Mouse (Mus musculus) heart, embryonic 14.5 days (tissue): ENCODE results near the gene Map3k20. TPM values are rescaled to one million over a fixed set of nuclear protein-coding genes. Genes with fewer than 3 reads are reported as not detected.
A peak's percentile ranks its signal among the peaks of the same experiment; 100 is the strongest.

Source experiments
- ATAC-seq: fragments of 200-750 bp; cut with Nextera tagmentation; 2 replicates; pipeline ENCODE4 v1.8.0; 2017; ENCODE audit warnings: low read depth, moderate TSS enrichment; ENCODE audit not compliant: insufficient number of reproducible peaks, insufficient read depth, low FRiP score
- H3K27ac ChIP-seq, 2 experiments: fragments of 200-500 bp in 1 of 2; fragments of 300-500 bp in 1 of 2; sonication (generic) in 1 of 2; replicated peaks in 1 of 2; 2 replicates each; pipeline ENCODE4 v1.5.1; 2012 to 2014; ENCODE audit warnings: low read depth in 2 of 2, low read length in 2 of 2, control low read depth in 1 of 2, mild to moderate bottlenecking in 1 of 2, mixed read lengths in 1 of 2; ENCODE audit not compliant: control insufficient read depth in 1 of 2, insufficient read depth in 1 of 2
- H3K27me3 ChIP-seq: fragments of 300-500 bp; sonication (generic); 2 replicates; pipeline ENCODE4 v1.6.1; 2014; ENCODE audit warnings: mild to moderate bottlenecking, low read length, control low read depth; ENCODE audit not compliant: control insufficient read depth, insufficient read depth
- H3K36me3 ChIP-seq: fragments of 300-500 bp; sonication (generic); 2 replicates; pipeline ENCODE4 v1.6.1; 2014; ENCODE audit warnings: mild to moderate bottlenecking, control low read depth, low read length, mixed read lengths; ENCODE audit not compliant: control insufficient read depth, insufficient read depth
- H3K4me1 ChIP-seq, 2 experiments: fragments of 200-500 bp in 1 of 2; fragments of 300-500 bp in 1 of 2; sonication (generic) in 1 of 2; 2 replicates each; pipeline ENCODE4 v1.6.1; 2012 to 2014; ENCODE audit warnings: low read length in 2 of 2, control low read depth in 1 of 2, mixed read lengths in 1 of 2; ENCODE audit not compliant: control insufficient read depth in 2 of 2, insufficient read depth in 2 of 2
- H3K4me2 ChIP-seq: fragments of 300-500 bp; sonication (generic); 2 replicates; pipeline ENCODE4 v1.6.1; 2014; ENCODE audit warnings: mild to moderate bottlenecking, low read length
- H3K4me3 ChIP-seq, 2 experiments: fragments of 200-500 bp in 1 of 2; fragments of 300-500 bp in 1 of 2; sonication (generic) in 1 of 2; 2 replicates each; pipeline ENCODE4 v1.5.1; 2012 to 2014; ENCODE audit warnings: low read length in 2 of 2, mild to moderate bottlenecking in 2 of 2, control low read depth in 1 of 2, low read depth in 1 of 2, moderate library complexity in 1 of 2; ENCODE audit not compliant: control insufficient read depth in 1 of 2, insufficient read depth in 1 of 2
- H3K9ac ChIP-seq: fragments of 300-500 bp; sonication (generic); 2 replicates; pipeline ENCODE4 v1.6.1; 2014; ENCODE audit warnings: mild to moderate bottlenecking, low read length
- H3K9me3 ChIP-seq: fragments of 300-500 bp; sonication (generic); 2 replicates; pipeline ENCODE4 v1.6.1; 2016; ENCODE audit warnings: low read length, control low read depth; ENCODE audit not compliant: control insufficient read depth
- WGBS: fragments of 180-500 bp; shearing (Covaris S2); extraction: QIAGEN DNeasy Blood & Tissue Kit; methylation state at CpG from one replicate; pipeline ENCODE4 v1.1.7; 2014; 5-methylcytosine and 5-hydroxymethylcytosine counted together
- polyA plus RNA-seq: library from polyadenylated mRNA; unstranded; fragments of >200 nt; fragmentation: Nextera tagmentation; extraction: Ambion mirVana; gene quantifications from 2 replicates; pipeline ENCODE4 v1.2.1, GENCODE M21; 2014

The Map3k20 gene
- polyA plus RNA-seq, 1 experiment from 2014 or later: 85.1 TPM

- Histone ChIP-seq H3K9ac (no peak overlapping the region), H3K27ac (no peak overlapping the region), H3K9me3 (no peaks in the 10 kb centered on the region), H3K4me3 (no peak overlapping the region), H3K4me2 (no peak overlapping the region), H3K4me1 (peaks cover 6 to 23% of the 10 kb centered on the region in 2 experiments), H3K27me3 (no peaks in the 10 kb centered on the region), H3K36me3 (peaks cover 59% of the 10 kb centered on the region)
- ATAC-seq: no peak
- WGBS: 51% methylated on average over 4 of the region's 4 CpGs
Observed at GRCm38 (mm10) chr2:72392316-72392715, 106.9 kb downstream of the Map3k20 start.

- WGBS: 87% methylated on average over 6 of the region's 6 CpGs
- no peak for ATAC-seq
- no peaks in the 10 kb centered on the region for H3K9me3 ChIP-seq
- no peak overlapping the region for H3K27ac ChIP-seq
- H3K4me1 ChIP-seq: peaks cover 4 to 22% of the 10 kb centered on the region in 2 experiments; a peak in 3 of 4 replicates
- H3K4me3 ChIP-seq: no peak overlapping the region
- no peak overlapping the region for H3K4me2 ChIP-seq
- H3K36me3 ChIP-seq: peaks cover 64% of the 10 kb centered on the region
- no peaks in the 10 kb centered on the region for H3K27me3 ChIP-seq
- H3K9ac ChIP-seq: no peak overlapping the region
Observed at GRCm38 (mm10) chr2:72396934-72397333, 111.5 kb downstream of the Map3k20 start.

- ATAC-seq: no peak
- 26% methylated on average over 13 of the region's 13 CpGs for WGBS
- H3K36me3 ChIP-seq: peaks cover 66% of the 10 kb centered on the region
Observed at GRCm38 (mm10) chr2:72398227-72398626, 112.8 kb downstream of the Map3k20 start.

GRCm38 (mm10) chr2:72399469-72400195 is 114.2 kb downstream of the Map3k20 start:
- H3K4me1 ChIP-seq: peaks cover 4 to 18% of the 10 kb centered on the region in 2 experiments; a peak in 3 of 4 replicates
- no peak overlapping the region for H3K4me3 ChIP-seq
- peaks cover 71% of the 10 kb centered on the region for H3K36me3 ChIP-seq
- no peak overlapping the region for H3K4me2 ChIP-seq
- H3K9ac ChIP-seq: no peak overlapping the region; the same call in 1 of the 2 replicates
- WGBS: 72% methylated on average over 12 of the region's 12 CpGs
- H3K27me3 ChIP-seq: no peaks in the 10 kb centered on the region
- H3K27ac ChIP-seq: peak overlapping the region; percentile 43 to 49; a peak in 3 of 4 replicates
- ATAC-seq: no peak
- H3K9me3 ChIP-seq: no peaks in the 10 kb centered on the region

More at GRCm38 (mm10) chr2:72398227-72398626, 112.8 kb downstream of the Map3k20 start:
- no peaks in the 10 kb centered on the region for H3K27me3 ChIP-seq
- H3K4me1 ChIP-seq: peaks cover 4 to 18% of the 10 kb centered on the region in 2 experiments; a peak in 3 of 4 replicates
- H3K9ac ChIP-seq: no peak overlapping the region
- H3K9me3 ChIP-seq: no peaks in the 10 kb centered on the region
- no peak overlapping the region for H3K4me2 ChIP-seq
- H3K27ac ChIP-seq: no peak overlapping the region
- no peak overlapping the region for H3K4me3 ChIP-seq

GRCm38 (mm10) chr2:72401290-72401689 is 115.9 kb downstream of the Map3k20 start:
- Histone ChIP-seq H3K4me3 (no peak overlapping the region), H3K4me1 (peaks cover 4 to 18% of the 10 kb centered on the region in 2 experiments; a peak in 3 of 4 replicates), H3K9ac (no peak overlapping the region), H3K27ac (no peak overlapping the region), H3K9me3 (no peaks in the 10 kb centered on the region), H3K36me3 (peaks cover 69% of the 10 kb centered on the region), H3K4me2 (no peak overlapping the region), H3K27me3 (no peaks in the 10 kb centered on the region)
- no peak for ATAC-seq
- 93% methylated on average over 9 of the region's 9 CpGs for whole genome bisulfite sequencing

GRCm38 (mm10) chr2:72405621-72406555 is 120.5 kb downstream of the Map3k20 start:
- H3K9ac ChIP-seq: no peak overlapping the region
- peaks cover 62% of the 10 kb centered on the region for H3K36me3 ChIP-seq
- no peak overlapping the region for H3K4me2 ChIP-seq
- no peaks in the 10 kb centered on the region for H3K4me1 ChIP-seq
- H3K27ac ChIP-seq: no peak overlapping the region
- 82% methylated on average over 12 of the region's 12 CpGs for WGBS
- no peak overlapping the region for H3K4me3 ChIP-seq
- no peaks in the 10 kb centered on the region for H3K9me3 ChIP-seq
- H3K27me3 ChIP-seq: no peaks in the 10 kb centered on the region
- ATAC-seq: no peak

GRCm38 (mm10) chr2:72406701-72407100 is 121.3 kb downstream of the Map3k20 start:
- Histone ChIP-seq H3K9ac (no peak overlapping the region), H3K9me3 (no peaks in the 10 kb centered on the region), H3K27ac (no peak overlapping the region), H3K4me1 (no peaks in the 10 kb centered on the region), H3K4me3 (no peak overlapping the region), H3K4me2 (no peak overlapping the region), H3K36me3 (peaks cover 54% of the 10 kb centered on the region), H3K27me3 (no peaks in the 10 kb centered on the region)
- WGBS: 63% methylated on average over 10 of the region's 10 CpGs
- ATAC-seq: no peak
